Mouse (Mus musculus) activated CD4-positive, CD25-positive, alpha-beta regulatory T cell, adult 4 months (primary cell): ENCODE results near the gene Ccl28. TPM values are rescaled to one million over a fixed set of nuclear protein-coding genes. Genes with fewer than 3 reads are reported as not detected.
"Not testable (repeated sequence)": the region's sequence is repeated elsewhere in the genome, so short reads cannot be mapped to it uniquely, and the experiment has no call there.

Source experiments
- ATAC-seq: one replicate; pipeline ENCODE4 v1.8.0; 2017
- polyA plus RNA-seq, 2 experiments: library from polyadenylated mRNA; unstranded; fragments of 100-300 nt; shearing (Covaris generic); gene quantifications; one replicate each; pipeline ENCODE4 v1.2.1; 2017

Ccl28 gene
- polyA plus RNA-seq, 2 experiments from 2014 or later, result 0.26 TPM; not detected in 1

DNA sequence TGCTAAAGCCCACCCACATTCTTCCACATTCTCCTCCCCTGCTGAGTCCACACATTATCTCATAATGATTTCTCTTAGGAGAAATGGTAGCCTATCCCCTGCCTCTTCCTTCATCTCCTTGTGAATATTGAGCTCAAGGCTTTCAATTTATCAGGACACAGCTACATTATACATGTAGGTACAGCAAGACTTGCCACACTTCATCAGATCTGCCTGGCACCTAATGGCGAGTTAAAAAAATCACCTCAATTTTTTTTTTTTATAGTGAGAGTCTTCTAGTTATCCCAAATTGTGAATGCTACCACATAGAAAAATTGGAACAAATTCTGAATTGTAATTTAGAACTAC is 26.1 kb downstream of the Ccl28 start:
- no peak for ATAC-seq

- ATAC-seq, result no peak
These were observed 31.1 kb downstream of the Ccl28 start for GRCm38 (mm10) chr13:119654734-119655133.

DNA sequence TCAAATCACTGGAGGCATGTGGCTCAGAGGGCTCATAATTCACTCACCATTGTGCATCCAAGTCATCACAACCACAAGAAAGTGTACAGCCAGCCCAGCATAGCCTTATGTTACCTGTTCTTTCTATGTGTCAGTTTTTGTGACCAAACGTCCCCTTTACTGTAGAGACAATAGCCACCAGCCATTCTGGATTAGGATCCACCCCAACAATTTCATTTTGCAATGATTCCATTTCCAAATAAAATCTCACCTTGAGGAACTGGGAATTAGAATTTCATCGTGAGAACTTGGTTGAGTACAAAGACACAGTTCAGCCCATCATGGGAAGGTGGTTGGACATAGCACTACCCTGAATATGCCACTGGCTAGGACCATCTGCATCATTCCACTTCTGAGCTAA is 32.6 kb downstream of the Ccl28 start:
- no peak for ATAC-seq

GRCm38 (mm10) chr13:119656846-119657416 is 33.3 kb downstream of the Ccl28 start:
- no peak for ATAC-seq

DNA sequence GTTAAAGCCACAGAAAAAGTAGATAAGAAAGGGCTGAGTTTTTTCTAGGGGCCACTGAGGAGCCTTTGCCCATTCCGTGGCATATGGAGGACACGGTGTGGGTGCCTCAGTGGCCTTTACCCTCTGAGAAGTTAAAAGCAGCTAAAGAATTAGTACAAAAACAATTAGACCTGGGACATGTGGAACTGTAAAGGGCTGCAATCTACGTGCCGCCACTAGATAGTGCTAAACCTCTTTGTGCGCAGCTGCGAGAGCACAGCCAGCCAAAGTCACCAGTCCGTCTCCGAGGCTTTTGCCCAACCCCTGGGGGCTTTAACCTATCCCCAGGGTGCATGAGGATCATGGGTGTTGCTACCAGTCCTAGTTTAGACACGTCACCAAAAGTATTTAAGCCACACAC is 37.8 kb downstream of the Ccl28 start:
- not testable (repeated sequence) for ATAC-seq

DNA sequence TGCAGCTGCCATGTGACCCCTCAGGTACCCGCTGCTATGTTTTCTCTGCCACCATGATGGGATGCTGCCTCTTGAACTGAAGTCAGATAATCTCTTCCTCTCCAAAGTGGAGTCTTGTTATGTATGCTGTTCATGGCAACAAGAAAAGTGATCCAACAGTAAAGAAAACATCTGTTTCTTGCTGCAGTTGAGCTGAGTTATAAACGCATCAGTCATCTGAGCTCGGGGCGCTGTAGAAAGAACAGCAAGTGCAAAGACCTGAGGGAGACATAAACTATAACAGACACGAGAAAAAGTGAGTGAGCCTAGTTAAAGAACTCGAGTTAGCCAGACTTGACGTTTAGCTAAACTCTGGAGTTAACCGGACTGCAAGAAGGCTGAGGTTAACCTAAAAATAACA is 55.2 kb downstream of the Ccl28 start:
- ATAC-seq, result no peak

DNA sequence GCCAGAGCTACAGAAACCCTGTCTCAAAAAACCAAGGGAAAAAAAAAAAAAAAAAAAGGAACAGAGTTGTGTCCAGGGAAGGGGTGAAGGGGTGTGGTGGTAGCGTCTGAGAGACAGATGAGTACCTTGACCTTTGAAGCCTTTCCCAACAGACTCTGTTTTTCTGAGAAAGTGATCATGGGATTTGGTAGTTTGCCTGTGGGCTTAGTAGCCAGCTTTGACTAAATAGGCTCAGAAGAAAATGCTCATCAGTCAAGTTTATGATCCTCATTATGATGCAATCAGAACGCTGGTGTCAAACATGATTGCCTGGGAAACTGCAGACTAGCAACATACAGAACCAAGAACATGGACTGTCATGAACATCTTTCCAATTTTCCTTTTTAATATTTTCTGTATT is 56.1 kb downstream of the Ccl28 start:
- ATAC-seq, result no peak

DNA sequence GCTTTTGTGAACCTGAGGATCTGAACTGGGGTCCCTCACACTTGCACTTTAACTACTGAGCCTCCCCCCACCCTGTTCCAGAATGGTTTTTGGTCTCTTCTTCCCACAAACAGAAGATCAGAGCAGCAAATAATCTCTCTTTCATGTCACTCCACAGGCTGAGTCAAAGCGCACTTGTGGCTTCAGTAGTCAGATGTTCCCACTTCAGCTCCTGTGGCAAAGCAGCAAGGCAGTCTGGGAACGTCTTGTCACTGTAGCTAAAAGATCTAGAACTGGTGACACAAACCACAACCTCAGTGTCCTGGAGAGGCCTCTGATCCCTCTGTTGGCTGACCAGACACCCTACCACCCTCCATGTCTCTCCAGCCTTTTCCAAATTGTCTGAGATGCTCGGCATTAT is 57.5 kb downstream of the Ccl28 start:
- ATAC-seq, result no peak

DNA sequence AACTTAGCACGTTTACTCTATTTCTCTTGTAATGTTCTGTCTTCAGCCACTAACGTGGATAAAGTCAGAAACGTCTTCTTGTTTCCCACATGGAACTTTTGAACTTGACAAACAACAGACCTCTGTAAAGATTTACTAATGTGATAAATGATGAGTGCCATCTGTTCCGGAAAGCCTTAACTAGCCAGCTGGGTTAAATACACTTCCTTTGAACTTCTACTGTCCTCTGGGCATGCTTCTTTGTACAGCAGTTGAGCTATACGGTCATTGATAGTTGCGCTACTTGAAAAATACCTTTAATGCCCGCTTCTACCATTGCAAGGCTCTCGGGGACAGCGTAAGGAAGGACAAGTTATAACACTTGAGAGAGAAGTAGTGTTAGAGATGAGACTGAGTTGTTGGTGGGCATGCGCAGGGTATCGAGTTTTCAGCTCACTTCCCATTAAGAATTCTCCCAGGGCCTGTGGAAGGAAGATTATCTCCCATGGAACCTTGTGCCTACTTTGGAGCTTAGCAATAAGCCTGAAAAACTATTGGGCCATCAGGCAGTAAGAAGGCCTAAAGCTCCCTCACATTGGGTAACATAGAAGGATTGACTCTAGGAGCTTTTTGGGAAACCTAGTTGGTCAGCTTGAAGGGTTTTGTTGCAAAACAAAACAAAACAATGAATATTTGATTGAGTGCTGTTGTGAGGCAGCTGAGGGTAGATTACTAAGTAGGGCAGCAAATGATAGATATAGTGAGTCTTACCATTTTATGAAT is 61.0 kb downstream of the Ccl28 start:
- no peak for ATAC-seq

GRCm38 (mm10) chr13:119689709-119690038 is 66.1 kb downstream of the Ccl28 start:
- no peak for ATAC-seq

DNA sequence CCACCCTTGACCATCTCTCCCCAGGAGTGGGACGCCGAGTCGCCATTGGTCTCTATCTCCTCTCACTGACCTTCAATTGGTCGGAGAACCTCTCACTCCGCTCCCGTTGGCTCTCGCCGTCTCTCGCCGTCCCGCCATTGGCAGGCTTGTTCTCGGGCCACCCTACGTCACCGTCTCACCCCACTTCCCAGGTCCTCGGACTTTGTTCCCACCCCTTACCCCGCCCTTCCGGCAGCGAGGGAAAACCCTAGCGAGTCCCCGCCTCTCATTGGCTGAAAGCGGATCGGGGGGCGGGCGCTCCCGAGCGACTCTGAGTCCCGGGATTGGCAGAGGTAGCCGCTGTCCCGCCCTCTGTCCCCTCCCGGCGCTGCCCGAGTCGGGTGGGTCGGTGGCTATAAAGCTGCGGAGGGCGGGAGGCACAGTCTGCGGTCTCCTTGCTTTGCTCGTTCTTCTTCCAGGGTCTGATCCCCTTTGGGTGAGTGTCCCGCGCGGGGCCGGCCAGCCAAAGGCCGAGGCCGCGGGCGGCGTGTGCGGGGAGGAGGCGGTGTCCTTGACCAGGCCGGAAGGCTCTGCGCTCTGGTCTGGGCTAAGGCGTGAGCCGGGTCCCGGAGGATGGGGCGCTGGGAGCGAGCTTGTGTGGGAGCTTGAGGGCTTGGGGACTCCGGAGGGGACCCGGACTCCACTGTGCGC is 66.6 kb downstream of the Ccl28 start, which contains the start of gene Hmgcs1:
Gene Hmgcs1, plus strand, starts transcription at position 341 of the 690 bp plus-strand sequence.
- ATAC-seq, result peak; percentile 93

GRCm38 (mm10) chr13:119690876-119691620 is 67.4 kb downstream of the Ccl28 start:
- ATAC-seq, result peak; percentile 9

DNA sequence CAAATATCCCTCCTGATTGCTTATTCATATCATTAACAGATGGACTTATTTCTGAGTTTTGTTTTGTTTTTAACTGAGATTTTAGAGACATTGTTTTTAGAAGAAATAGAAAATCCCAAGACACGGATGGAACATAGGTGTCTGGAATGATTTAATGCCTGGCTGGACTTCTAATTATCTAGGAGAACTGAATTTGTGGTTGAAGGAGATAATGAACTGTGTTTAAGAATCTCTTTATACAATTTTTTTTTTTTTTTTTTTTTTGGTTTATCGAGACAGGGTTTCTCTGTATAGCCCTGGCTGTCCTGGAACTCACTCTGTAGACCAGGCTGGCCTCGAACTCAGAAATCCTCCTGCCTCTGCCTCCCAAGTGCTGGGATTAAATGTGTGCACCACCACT is 68.3 kb downstream of the Ccl28 start:
- ATAC-seq, result not testable (repeated sequence)

- ATAC-seq, result no peak
These were observed 72.1 kb downstream of the Ccl28 start for GRCm38 (mm10) chr13:119695676-119696075.

GRCm38 (mm10) chr13:119696496-119696895 is 72.9 kb downstream of the Ccl28 start:
- ATAC-seq, result no peak

DNA sequence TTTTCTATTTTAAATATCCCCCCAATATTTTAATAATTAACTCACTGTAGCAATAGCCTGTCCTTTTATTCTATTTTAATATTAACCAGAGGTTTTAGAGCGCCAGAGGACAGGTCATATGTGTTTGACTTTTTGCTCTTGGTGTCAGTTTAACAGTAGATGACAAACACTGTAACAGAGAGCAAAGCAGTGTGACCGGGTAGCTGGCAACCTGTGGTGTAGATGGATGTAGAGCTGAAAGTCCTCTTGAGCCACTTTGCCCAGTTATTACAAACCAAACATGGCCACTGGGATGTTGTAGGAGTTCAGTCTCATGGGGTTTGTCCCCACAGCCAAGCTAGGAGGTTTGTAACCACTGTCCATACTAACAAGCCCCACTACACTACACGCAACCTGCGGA is 74.8 kb downstream of the Ccl28 start:
- ATAC-seq, result no peak

Other genes with a start within 250 kb of the Ccl28 start
- 10 to 100 TPM; 41.4 to 48.2 TPM for gene Paip1, start 195.2 kb upstream of the Ccl28 start, polyA plus RNA-seq
- gene 4833420G17Rik, start 161.1 kb upstream of the Ccl28 start, polyA plus RNA-seq, result 10 to 100 TPM; 79.0 to 99.7 TPM
- gene Tmem267, start 135.8 kb upstream of the Ccl28 start, polyA plus RNA-seq, result 1 to 10 TPM; 2.6 to 3.1 TPM
- gene 3110070M22Rik, start 135.4 kb upstream of the Ccl28 start, polyA plus RNA-seq, result under 1 TPM in 1 of 2 experiments, not detected in 1; 0.79 TPM
- 10 to 100 TPM; 51.0 to 58.3 TPM for gene Hmgcs1, start 66.6 kb downstream of the Ccl28 start, polyA plus RNA-seq
- 1 to 10 TPM in 1 of 2 experiments, under 1 TPM in 1; 0.62 to 1.1 TPM for gene Nim1k, start 132.1 kb downstream of the Ccl28 start, polyA plus RNA-seq
- gene Zfp131, start 167.1 kb downstream of the Ccl28 start, polyA plus RNA-seq, result 10 to 100 TPM; 18.8 to 22.1 TPM
- gene AF067063, start 206.4 kb downstream of the Ccl28 start, polyA plus RNA-seq, result not detected
- not detected for gene D13Ertd608e, start 212.2 kb downstream of the Ccl28 start, polyA plus RNA-seq